Mouse (Mus musculus) midbrain, embryonic 15.5 days (tissue): ENCODE results near the gene Gbp10. TPM values are rescaled to one million over a fixed set of nuclear protein-coding genes. Genes with fewer than 3 reads are reported as not detected.
"Not testable (repeated sequence)": the region's sequence is repeated elsewhere in the genome, so short reads cannot be mapped to it uniquely, and the experiment has no call there.

Source experiments
- ATAC-seq: fragments of 200-750 bp; cut with Nextera tagmentation; replicated peaks from 2 replicates; pipeline ENCODE4 v1.8.0; 2017; ENCODE audit warnings: moderate TSS enrichment
- H3K27ac ChIP-seq: fragments of 300-500 bp; sonication (generic); 2 replicates; pipeline ENCODE4 v1.5.1; 2015; ENCODE audit warnings: mild to moderate bottlenecking, inconsistent platforms
- H3K27me3 ChIP-seq: fragments of 300-500 bp; sonication (generic); replicated peaks from 2 replicates; pipeline ENCODE4 v1.6.1; 2015; ENCODE audit warnings: inconsistent platforms
- H3K36me3 ChIP-seq: fragments of 300-500 bp; sonication (generic); replicated peaks from 2 replicates; pipeline ENCODE4 v1.6.1; 2015; ENCODE audit warnings: inconsistent platforms
- H3K4me1 ChIP-seq: fragments of 300-500 bp; sonication (generic); 2 replicates; pipeline ENCODE4 v1.6.1; 2015; ENCODE audit warnings: inconsistent platforms
- H3K4me2 ChIP-seq: fragments of 300-500 bp; sonication (generic); 2 replicates; pipeline ENCODE4 v1.6.1; 2015; ENCODE audit warnings: inconsistent platforms, mild to moderate bottlenecking, moderate library complexity
- H3K4me3 ChIP-seq: fragments of 300-500 bp; sonication (generic); 2 replicates; pipeline ENCODE4 v1.5.1; 2015; ENCODE audit warnings: mild to moderate bottlenecking, inconsistent platforms
- H3K9ac ChIP-seq: fragments of 300-500 bp; sonication (generic); 2 replicates; pipeline ENCODE4 v1.6.1; 2015; ENCODE audit warnings: mild to moderate bottlenecking, inconsistent platforms
- H3K9me3 ChIP-seq: fragments of 300-500 bp; sonication (generic); 2 replicates; pipeline ENCODE4 v1.6.1; 2016; ENCODE audit warnings: inconsistent platforms
- WGBS: fragments of 180-500 bp; shearing (Covaris S2); methylation state at CpG from one replicate; pipeline ENCODE4 v1.1.7; 2015; ENCODE audit warnings: mixed read lengths; 5-methylcytosine and 5-hydroxymethylcytosine counted together
- polyA plus RNA-seq: library from polyadenylated mRNA; unstranded; fragments of >200 nt; fragmentation: Nextera tagmentation; extraction: Ambion mirVana; gene quantifications from 2 replicates; pipeline ENCODE4 v1.2.1, GENCODE M21; 2015

Gbp10 gene
- 1.7 and 2.0 TPM in 2 replicates for polyA plus RNA-seq

DNA sequence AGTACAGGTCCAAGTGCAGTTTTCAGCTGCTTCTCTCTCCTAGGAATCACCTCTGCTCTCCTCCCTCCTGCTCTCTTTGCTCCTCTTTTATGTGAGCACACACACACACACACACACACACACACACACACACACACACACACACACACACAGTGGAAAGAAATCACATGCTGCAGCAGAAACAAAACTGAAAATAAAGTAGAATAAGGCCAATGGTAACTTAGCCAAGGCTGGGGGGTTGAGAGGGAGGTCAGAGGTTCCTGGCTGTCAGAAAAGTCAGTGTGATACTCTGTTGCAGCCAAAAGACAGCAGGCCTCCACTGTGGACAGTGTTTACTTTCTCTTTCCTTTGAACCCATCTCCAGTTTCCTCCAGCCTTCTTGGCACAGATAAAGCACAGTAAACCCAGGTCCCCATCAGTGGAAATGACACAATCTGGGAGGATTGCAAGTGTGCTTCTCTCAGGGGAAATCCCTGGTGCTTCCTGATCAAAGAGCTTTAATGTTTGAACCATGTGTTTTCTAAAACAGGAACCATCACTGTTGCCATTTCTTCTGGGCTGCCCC lies at the start of gene Gbp10:
Gene Gbp10 (minus strand): TSS at position 51 of the 565 bp plus-strand sequence.
- H3K9me3 ChIP-seq = not testable (repeated sequence)

DNA sequence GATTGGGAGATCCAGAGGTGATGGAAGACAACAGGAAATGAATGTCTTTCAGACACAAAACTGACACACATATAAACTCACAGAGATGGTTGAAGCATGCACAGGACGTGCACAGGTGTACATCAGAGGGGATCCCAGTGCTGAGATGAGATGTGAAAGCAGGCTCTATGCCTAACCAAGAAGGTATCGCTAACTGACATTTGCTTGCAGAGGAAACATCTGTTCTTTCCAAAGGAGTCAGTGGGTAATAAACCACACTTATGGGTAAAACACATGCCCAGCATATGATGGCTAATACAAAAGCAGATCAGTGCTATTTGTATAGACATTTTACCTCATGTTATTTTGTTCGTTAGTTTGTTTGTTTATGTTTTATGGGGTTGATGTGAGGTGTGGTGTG lies 21.3 kb upstream of the Gbp10 start:
- not testable (repeated sequence) for H3K4me2 ChIP-seq, H3K27ac ChIP-seq, H3K9me3 ChIP-seq, H3K27me3 ChIP-seq, H3K9ac ChIP-seq, H3K4me3 ChIP-seq, H3K4me1 ChIP-seq, ATAC-seq, H3K36me3 ChIP-seq
- no CpG with 5 or more reads among the region's 3 CpGs for WGBS

More for the DNA sequence above, at the start of gene Gbp10:
- H3K4me1 ChIP-seq, H3K36me3 ChIP-seq, H3K4me2 ChIP-seq, H3K27ac ChIP-seq, H3K27me3 ChIP-seq, H3K4me3 ChIP-seq, ATAC-seq, H3K9ac ChIP-seq: not testable (repeated sequence)

DNA sequence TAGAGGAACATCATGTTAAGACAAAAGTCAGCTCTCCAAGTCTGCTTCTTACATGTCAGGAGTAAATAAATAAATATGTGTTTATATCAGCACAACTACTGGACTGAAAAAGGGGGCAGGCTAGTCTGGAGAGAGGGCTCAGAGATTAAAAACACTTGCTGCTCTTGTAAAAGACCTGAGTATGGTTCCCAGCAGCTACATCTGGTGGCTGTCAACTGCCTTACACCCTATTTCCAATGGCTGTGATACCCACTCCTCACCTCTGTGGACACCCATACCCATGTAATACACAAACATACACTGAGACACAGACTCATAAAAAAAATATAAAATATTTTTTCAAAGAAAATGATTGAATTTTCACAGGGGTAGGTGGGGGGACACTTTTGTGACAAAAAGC lies 13.2 kb upstream of the Gbp10 start:
- no peak for ATAC-seq

DNA sequence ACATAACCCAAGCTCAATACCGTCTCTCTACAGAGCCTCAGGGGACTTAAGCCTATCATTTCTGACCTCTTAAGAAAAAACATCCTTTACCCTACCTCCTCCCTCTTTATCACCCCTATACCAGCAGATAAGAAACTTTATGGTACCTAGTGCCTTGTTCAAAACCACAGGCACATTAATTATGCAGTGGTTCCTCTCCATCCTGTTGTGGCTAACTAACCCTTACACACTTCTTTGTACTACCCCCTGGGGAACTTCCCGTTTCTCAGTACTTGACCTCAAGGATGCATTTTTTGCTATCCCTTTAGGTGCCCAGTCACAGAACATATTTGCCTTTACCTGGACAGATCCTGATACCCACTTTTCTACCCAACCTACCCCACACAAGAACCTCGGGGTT lies 5.4 kb upstream of the Gbp10 start:
- H3K4me2 ChIP-seq, H3K9me3 ChIP-seq, H3K27me3 ChIP-seq, H3K36me3 ChIP-seq, H3K27ac ChIP-seq, H3K9ac ChIP-seq, H3K4me1 ChIP-seq, H3K4me3 ChIP-seq, ATAC-seq: not testable (repeated sequence)
- WGBS = 79% methylated on average over 3 of the region's 3 CpGs

More for the DNA sequence above, 13.2 kb upstream of the Gbp10 start:
- no peak overlapping the region for H3K9ac ChIP-seq
- H3K36me3 ChIP-seq = no peaks in the 10 kb centered on the region
- no peaks in the 10 kb centered on the region for H3K27me3 ChIP-seq
- no peaks in the 10 kb centered on the region for H3K4me1 ChIP-seq
- H3K4me3 ChIP-seq = no peak overlapping the region
- H3K9me3 ChIP-seq = no peaks in the 10 kb centered on the region
- H3K27ac ChIP-seq = no peak overlapping the region
- H3K4me2 ChIP-seq = no peak overlapping the region

DNA sequence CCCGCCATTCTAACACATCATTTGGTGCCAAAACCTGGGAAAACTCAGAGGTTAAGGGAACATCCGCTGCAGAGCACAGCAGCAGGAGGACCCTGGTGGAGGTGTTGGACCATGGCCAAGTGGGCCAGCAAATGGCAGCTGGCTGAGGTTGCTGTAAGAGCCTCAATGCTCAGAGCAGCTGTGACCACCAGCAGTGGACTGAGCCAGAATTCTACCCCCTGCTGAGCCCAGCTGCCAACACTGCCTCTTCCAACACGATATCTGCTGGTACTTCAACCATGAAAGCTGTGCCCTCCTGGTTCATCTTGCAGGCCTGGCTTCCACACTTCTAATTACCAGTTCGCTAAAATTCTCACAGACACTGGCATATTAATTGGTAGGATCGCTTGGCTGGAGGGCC lies 1.6 kb upstream of the Gbp10 start:
- H3K9ac ChIP-seq, H3K27ac ChIP-seq, H3K36me3 ChIP-seq, H3K4me3 ChIP-seq, H3K27me3 ChIP-seq, H3K4me2 ChIP-seq, H3K4me1 ChIP-seq, H3K9me3 ChIP-seq: not testable (repeated sequence)
- 74% methylated on average over 5 of the region's 5 CpGs for WGBS
- peak; percentile 50; the same call in 1 of the 2 replicates for ATAC-seq

DNA sequence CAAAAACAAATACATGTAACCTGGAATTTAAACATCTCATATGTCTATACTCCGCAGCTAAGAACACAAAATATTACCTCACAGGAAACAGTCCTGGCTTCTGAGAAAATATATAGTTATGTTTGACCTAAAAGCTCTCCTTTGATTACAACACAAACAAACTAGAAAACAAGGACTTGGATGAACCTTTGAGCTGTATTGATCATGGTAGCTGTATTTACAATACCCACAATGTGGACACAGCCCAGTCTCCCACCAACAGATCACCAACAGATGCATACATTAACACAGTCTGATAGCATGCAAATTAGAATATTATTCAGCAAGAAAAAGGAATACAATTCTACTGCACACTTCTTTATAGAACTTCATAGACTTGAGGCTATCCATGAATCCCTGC lies 931 bp downstream of the Gbp10 start:
- not testable (repeated sequence) for H3K4me1 ChIP-seq, H3K27ac ChIP-seq, H3K9me3 ChIP-seq, H3K9ac ChIP-seq, ATAC-seq, H3K4me2 ChIP-seq, H3K36me3 ChIP-seq, H3K4me3 ChIP-seq, H3K27me3 ChIP-seq
- WGBS = 89% methylated on average over 1 of the region's 1 CpGs

DNA sequence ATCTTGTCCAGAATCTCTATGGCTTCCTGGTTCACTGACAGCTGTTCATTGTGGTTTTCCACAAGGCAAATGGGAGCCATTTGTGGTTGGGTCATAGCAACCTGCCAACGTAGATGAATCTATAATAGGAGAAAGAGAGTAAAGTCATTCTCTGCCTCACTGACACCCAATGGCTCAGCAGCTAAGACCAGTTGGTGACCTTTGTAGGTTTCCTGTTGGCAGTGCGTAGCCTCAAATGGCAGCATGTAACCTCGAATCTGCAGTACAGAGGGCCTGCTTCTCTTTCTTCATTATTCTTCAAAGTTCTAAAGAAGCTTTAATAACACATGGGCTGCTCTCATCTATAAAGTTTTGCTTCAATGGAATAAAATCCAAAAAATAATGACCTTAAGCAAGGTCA lies 3.3 kb downstream of the Gbp10 start:
- not testable (repeated sequence) for ATAC-seq, H3K36me3 ChIP-seq, H3K27me3 ChIP-seq, H3K4me2 ChIP-seq, H3K4me1 ChIP-seq, H3K4me3 ChIP-seq, H3K9me3 ChIP-seq, H3K27ac ChIP-seq, H3K9ac ChIP-seq
- 84% methylated on average over 3 of the region's 3 CpGs for WGBS

DNA sequence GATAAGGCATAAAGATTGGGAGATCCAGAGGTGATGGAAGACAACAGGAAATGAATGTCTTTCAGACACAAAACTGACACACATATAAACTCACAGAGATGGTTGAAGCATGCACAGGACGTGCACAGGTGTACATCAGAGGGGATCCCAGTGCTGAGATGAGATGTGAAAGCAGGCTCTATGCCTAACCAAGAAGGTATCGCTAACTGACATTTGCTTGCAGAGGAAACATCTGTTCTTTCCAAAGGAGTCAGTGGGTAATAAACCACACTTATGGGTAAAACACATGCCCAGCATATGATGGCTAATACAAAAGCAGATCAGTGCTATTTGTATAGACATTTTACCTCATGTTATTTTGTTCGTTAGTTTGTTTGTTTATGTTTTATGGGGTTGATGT lies 30.4 kb downstream of the Gbp10 start:
- WGBS = 67% methylated on average over 1 of the region's 3 CpGs
- not testable (repeated sequence) for H3K4me3 ChIP-seq, H3K27me3 ChIP-seq, ATAC-seq, H3K27ac ChIP-seq, H3K9me3 ChIP-seq, H3K4me1 ChIP-seq, H3K36me3 ChIP-seq, H3K4me2 ChIP-seq, H3K9ac ChIP-seq

DNA sequence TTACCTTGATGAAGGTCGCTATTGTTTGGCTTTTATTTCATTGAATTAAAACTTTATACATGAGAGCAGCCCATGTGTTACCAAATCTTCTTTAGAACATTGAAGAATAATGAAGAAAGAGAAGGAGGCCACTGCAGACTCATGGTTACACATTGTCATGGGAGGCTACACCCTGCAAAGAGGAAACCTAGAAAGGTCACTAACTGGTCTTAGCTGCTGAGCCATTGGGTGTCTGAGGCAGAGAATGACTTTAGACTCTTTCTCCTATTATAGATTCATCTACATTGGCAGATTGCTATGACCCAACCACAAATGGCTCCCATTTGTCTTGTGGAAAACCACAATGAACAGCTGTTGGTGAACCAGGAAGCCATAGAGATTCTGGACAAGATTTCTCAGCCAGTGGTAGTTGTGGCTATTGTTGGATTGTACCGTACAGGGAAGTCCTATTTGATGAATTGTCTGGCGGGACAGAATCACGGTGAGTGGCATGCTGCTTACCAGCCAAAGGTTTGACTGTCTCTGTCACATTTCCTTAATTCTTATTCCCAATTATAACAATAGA lies 38.5 kb downstream of the Gbp10 start:
- H3K9me3 ChIP-seq, ATAC-seq, H3K9ac ChIP-seq, H3K27ac ChIP-seq, H3K4me1 ChIP-seq, H3K4me3 ChIP-seq, H3K4me2 ChIP-seq, H3K27me3 ChIP-seq, H3K36me3 ChIP-seq: not testable (repeated sequence)
- WGBS = 89% methylated on average over 4 of the region's 4 CpGs

DNA sequence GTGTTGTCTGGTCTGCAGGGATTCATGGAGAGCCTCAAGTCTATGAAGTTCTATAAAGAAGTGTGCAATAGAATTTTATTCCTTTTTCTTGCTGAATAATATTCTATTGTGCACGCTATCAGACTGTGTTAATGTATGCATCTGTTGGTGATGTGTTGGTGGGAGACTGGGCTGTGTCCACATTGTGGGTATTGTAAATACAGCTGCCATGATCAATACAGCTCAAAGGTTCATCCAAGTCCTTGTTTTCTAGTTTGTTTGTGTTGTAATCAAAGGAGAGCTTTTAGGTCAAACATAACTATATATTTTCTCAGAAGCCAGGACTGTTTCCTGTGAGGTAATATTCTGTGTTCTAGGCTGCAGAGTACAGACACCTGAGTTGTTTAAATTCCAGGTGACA lies 40.2 kb downstream of the Gbp10 start:
- WGBS = 100% methylated on average over 1 of the region's 1 CpGs
- not testable (repeated sequence) for H3K9me3 ChIP-seq, H3K27me3 ChIP-seq, H3K36me3 ChIP-seq, H3K9ac ChIP-seq, H3K4me1 ChIP-seq, H3K4me2 ChIP-seq, ATAC-seq, H3K4me3 ChIP-seq, H3K27ac ChIP-seq

DNA sequence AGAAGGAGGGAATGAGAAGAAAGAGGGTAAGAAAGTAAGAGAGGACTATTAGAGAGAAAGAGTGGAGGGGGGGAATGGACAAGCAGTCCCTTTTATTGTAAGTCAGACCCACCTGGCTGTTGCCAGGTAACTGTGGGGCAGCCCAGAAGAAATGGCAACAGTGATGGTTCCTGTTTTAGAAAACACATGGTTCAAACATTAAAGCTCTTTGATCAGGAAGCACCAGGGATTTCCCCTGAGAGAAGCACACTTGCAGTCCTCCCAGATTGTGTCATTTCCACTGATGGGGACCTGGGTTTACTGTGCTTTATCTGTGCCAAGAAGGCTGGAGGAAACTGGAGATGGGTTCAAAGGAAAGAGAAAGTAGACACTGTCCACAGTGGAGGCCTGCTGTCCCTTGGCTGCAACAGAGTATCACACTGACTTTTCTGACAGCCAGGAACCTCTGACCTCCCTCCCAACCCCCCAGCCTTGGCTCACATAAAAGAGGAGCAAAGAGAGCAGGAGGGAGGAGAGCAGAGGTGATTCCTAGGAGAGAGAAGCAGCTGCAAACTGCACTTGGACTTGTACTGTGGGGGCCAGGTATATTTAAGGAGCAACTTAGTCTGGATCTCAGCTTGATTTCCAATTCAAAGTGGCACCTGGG lies 41.3 kb downstream of the Gbp10 start:
- not testable (repeated sequence) for H3K4me2 ChIP-seq, H3K4me3 ChIP-seq, H3K9me3 ChIP-seq, ATAC-seq, H3K27ac ChIP-seq, H3K36me3 ChIP-seq, H3K9ac ChIP-seq, H3K27me3 ChIP-seq, H3K4me1 ChIP-seq

DNA sequence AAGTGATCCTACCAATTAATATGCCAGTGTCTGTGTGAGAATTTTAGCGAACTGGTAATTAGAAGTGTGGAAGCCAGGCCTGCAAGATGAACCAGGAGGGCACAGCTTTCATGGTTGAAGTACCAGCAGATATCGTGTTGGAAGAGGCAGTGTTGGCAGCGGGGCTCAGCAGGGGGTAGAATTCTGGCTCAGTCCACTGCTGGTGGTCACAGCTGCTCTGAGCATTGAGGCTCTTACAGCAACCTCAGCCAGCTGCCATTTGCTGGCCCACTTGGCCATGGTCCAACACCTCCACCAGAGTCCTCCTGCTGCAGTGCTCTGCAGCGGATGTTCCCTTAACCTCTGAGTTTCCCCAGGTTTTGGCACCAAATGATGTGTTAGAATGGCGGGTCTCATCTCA lies 43.0 kb downstream of the Gbp10 start:
- whole genome bisulfite sequencing = 91% methylated on average over 5 of the region's 5 CpGs
- not testable (repeated sequence) for H3K27me3 ChIP-seq, H3K9me3 ChIP-seq, H3K36me3 ChIP-seq, H3K27ac ChIP-seq, H3K4me1 ChIP-seq, H3K4me3 ChIP-seq, H3K4me2 ChIP-seq, ATAC-seq, H3K9ac ChIP-seq

DNA sequence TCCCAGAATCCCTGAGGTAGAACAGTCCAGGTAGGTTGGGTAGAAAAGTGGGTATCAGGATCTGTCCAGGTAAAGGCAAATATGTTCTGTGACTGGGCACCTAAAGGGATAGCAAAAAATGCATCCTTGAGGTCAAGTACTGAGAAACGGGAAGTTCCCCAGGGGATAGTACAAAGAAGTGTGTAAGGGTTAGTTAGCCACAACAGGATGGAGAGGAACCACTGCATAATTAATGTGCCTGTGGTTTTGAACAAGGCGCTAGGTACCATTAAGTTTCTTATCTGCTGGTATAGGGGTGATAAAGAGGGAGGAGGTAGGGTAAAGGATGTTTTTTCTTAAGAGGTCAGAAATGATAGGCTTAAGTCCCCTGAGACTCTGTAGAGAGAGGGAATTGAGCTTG lies 46.8 kb downstream of the Gbp10 start:
- not testable (repeated sequence) for ATAC-seq, H3K4me3 ChIP-seq, H3K9ac ChIP-seq, H3K27me3 ChIP-seq, H3K4me1 ChIP-seq, H3K36me3 ChIP-seq, H3K9me3 ChIP-seq, H3K4me2 ChIP-seq, H3K27ac ChIP-seq
- 80% methylated on average over 2 of the region's 2 CpGs for WGBS
